18 mouse cellular contexts compared by ENCODE assay signal in the genomic region with DNA sequence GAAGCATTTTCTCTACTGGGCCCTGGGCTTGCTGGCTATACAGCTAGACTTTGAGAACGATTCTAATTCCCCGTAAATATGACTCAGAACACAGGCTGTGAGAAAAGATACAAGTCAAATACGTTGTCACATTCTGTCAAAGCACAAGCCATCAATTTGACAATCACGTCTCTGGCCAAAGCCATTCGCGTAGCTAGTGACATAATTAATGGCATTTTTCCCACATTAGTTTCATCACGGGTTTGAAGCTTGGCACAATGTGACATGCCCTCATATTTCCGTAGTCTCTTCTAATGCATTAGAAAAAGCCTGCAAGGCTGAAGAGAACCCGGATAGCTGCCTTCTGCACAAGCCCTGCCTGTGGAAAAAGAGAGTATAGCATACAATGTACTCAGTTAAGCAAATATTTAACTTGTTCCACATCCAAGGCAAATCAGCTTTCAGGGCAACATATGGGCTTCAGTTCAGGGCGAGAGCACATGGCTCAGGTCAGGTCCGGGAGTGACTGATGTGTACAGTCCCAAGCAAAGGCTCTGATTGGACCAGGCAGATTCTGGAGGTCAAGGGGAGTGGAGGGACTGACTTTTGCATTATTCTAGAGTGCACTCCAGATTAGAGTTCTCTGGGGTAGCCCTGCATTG. TPM values are rescaled to one million over a fixed set of nuclear protein-coding genes. Genes with fewer than 3 reads are reported as not detected.
DNase-seq lines count a peak whose midpoint lies in the region; ATAC-seq and TF ChIP-seq lines count a peak whose summit lies in the region.
"Had no signal": no experiment of that assay in that cellular context is flagged by ENCODE, and none has a peak within 500 bp of the region (broad histone marks: within the 10 kb centered on the region; RNA-seq: fewer than 3 reads in every experiment).

No protein-coding gene starts in this region.

- no peak for TF ChIP-seq CTCF in lung, adult 2 months (IDR thresholded peaks at IDR 0.05; ENCODE audit: insufficient read depth, low read length)
- no peak for TF ChIP-seq CTCF in liver, embryonic 14.5 days (IDR thresholded peaks at IDR 0.05; ENCODE audit: low read depth)

- DNase-seq in embryonic facial prominence, embryonic 10.5 days (ENCODE audit: low spot score): no peak
- no peak for DNase-seq in lung, adult 2 months
- DNase-seq in liver, embryonic 14.5 days (ENCODE audit: low read depth in 3 of 3, low spot score in 3 of 3): peak; percentile 16 to 25 (median 17)
- peak; percentile 55 for DNase-seq in yolk sac, embryonic 10.5 days (ENCODE audit: low spot score)
- no peak for DNase-seq in midbrain, embryonic 10.5 days (ENCODE audit: low spot score)
- DNase-seq: adrenal gland, postnatal 10 days; cerebellum, adult 9-10 months; heart, postnatal 14 days; kidney, postnatal 4 days had no signal

- WGBS in embryonic facial prominence, embryonic 12.5 days: 58% methylated on average over 11 of the region's 11 CpGs
- WGBS in embryonic facial prominence, embryonic 10.5 days: 77% methylated on average over 11 of the region's 11 CpGs
- 27% methylated on average over 11 of the region's 11 CpGs for WGBS in lung, embryonic 16.5 days
- 36% methylated on average over 11 of the region's 11 CpGs for WGBS in lung, adult 2 months
- WGBS in liver, embryonic 14.5 days (ENCODE audit: insufficient replicate concordance): 50% methylated on average over 11 of the region's 11 CpGs
- 79% methylated on average over 11 of the region's 11 CpGs for WGBS in midbrain, embryonic 10.5 days

- H3K27me3 ChIP-seq in embryonic facial prominence, embryonic 12.5 days: peaks cover 35% of the 10 kb centered on the region
- peaks cover 97% of the 10 kb centered on the region for H3K27me3 ChIP-seq in embryonic facial prominence, embryonic 10.5 days (replicated peaks; ENCODE audit: low read depth, poor library complexity, severe bottlenecking)
- H3K27me3 ChIP-seq in lung, embryonic 16.5 days (ENCODE audit: control insufficient read depth, insufficient read depth, low read depth, low read length): peaks cover 11% of the 10 kb centered on the region
- peaks cover 6% of the 10 kb centered on the region for H3K27me3 ChIP-seq in liver, embryonic 14.5 days (ENCODE audit: control insufficient read depth, insufficient read depth, low read length)
- peaks cover 100% of the 10 kb centered on the region for H3K27me3 ChIP-seq in midbrain, embryonic 10.5 days (ENCODE audit: low read depth, poor library complexity, severe bottlenecking)

- H3K9me3 ChIP-seq in embryonic facial prominence, embryonic 12.5 days: no peaks in the 10 kb centered on the region
- H3K9me3 ChIP-seq in embryonic facial prominence, embryonic 10.5 days: no peaks in the 10 kb centered on the region
- H3K9me3 ChIP-seq in lung, embryonic 16.5 days (ENCODE audit: control insufficient read depth, low read length): no peaks in the 10 kb centered on the region
- no peaks in the 10 kb centered on the region for H3K9me3 ChIP-seq in liver, embryonic 14.5 days (ENCODE audit: control insufficient read depth, low read length)
- H3K9me3 ChIP-seq in midbrain, embryonic 10.5 days (replicated peaks): no peaks in the 10 kb centered on the region
- H3K9me3 ChIP-seq: forebrain, embryonic 10.5 days; limb, embryonic 12.5 days had no signal

- no peak overlapping the region for H3K4me3 ChIP-seq in embryonic facial prominence, embryonic 12.5 days
- no peak overlapping the region for H3K4me3 ChIP-seq in embryonic facial prominence, embryonic 10.5 days
- no peak overlapping the region for H3K4me3 ChIP-seq in lung, embryonic 16.5 days (ENCODE audit: low read length)
- no peak overlapping the region for H3K4me3 ChIP-seq in lung, adult 2 months (replicated peaks; ENCODE audit: extremely low read depth, low read depth, low read length)
- no peak overlapping the region for H3K4me3 ChIP-seq in liver, embryonic 14.5 days (ENCODE audit: insufficient read depth in 1 of 2, low read depth in 2 of 2, low read length in 2 of 2)
- no peak overlapping the region for H3K4me3 ChIP-seq in midbrain, embryonic 10.5 days
- H3K4me3 ChIP-seq: forebrain, embryonic 10.5 days; limb, embryonic 12.5 days had no signal

- no peak for TF ChIP-seq POLR2A in lung, adult 2 months (IDR thresholded peaks at IDR 0.05; ENCODE audit: borderline replicate concordance, extremely low read depth, low read depth, low read length)

- no peak overlapping the region for H3K4me2 ChIP-seq in embryonic facial prominence, embryonic 12.5 days (replicated peaks)
- H3K4me2 ChIP-seq in lung, embryonic 16.5 days (ENCODE audit: low read depth, low read length): no peak overlapping the region
- H3K4me2 ChIP-seq in liver, embryonic 14.5 days (ENCODE audit: low read depth): no peak overlapping the region
- H3K4me2 ChIP-seq: limb, embryonic 12.5 days had no signal

- H3K4me1 ChIP-seq in embryonic facial prominence, embryonic 12.5 days: peaks cover 23% of the 10 kb centered on the region
- H3K4me1 ChIP-seq in embryonic facial prominence, embryonic 10.5 days: peaks cover 29% of the 10 kb centered on the region
- peaks cover 7% of the 10 kb centered on the region; the same call in 1 of the 2 replicates for H3K4me1 ChIP-seq in lung, embryonic 16.5 days (replicated peaks; ENCODE audit: control insufficient read depth, insufficient read depth, low read length)
- no peaks in the 10 kb centered on the region for H3K4me1 ChIP-seq in lung, adult 2 months (ENCODE audit: control insufficient read depth, insufficient read depth, low read length)
- peaks cover 0 to 3% of the 10 kb centered on the region in 2 experiments; a peak in 1 of 4 replicates for H3K4me1 ChIP-seq in liver, embryonic 14.5 days (replicated peaks; ENCODE audit: control insufficient read depth in 2 of 2, insufficient read depth in 2 of 2, low read length in 1 of 2)
- H3K4me1 ChIP-seq in midbrain, embryonic 10.5 days: peaks cover 14% of the 10 kb centered on the region

- ATAC-seq in embryonic facial prominence, embryonic 12.5 days (ENCODE audit: insufficient number of reproducible peaks, insufficient read depth, low FRiP score, low TSS enrichment): no peak
- peak; percentile 90 for ATAC-seq in lung, embryonic 16.5 days (ENCODE audit: low read depth)
- ATAC-seq in liver, embryonic 14.5 days (ENCODE audit: insufficient read depth): peak; percentile 62; the same call in 1 of the 2 replicates
- no peak for ATAC-seq in megakaryocyte progenitor cell, adult 5-6 weeks (replicated peaks; ENCODE audit: poor library complexity)
- ATAC-seq: hindbrain, embryonic 16.5 days had no signal

- peak overlapping the region; percentile 33; the same call in 1 of the 2 replicates for H3K27ac ChIP-seq in embryonic facial prominence, embryonic 12.5 days
- no peak overlapping the region for H3K27ac ChIP-seq in embryonic facial prominence, embryonic 10.5 days (replicated peaks)
- no peak overlapping the region for H3K27ac ChIP-seq in lung, embryonic 16.5 days (ENCODE audit: low read length)
- H3K27ac ChIP-seq in liver, embryonic 14.5 days: no peak overlapping the region
- H3K27ac ChIP-seq in midbrain, embryonic 10.5 days (replicated peaks): no peak overlapping the region
- H3K27ac ChIP-seq: forebrain, embryonic 10.5 days; limb, embryonic 12.5 days had no signal

- H3K36me3 ChIP-seq in embryonic facial prominence, embryonic 12.5 days: no peaks in the 10 kb centered on the region
- H3K36me3 ChIP-seq in embryonic facial prominence, embryonic 10.5 days (replicated peaks): no peaks in the 10 kb centered on the region
- no peaks in the 10 kb centered on the region for H3K36me3 ChIP-seq in lung, embryonic 16.5 days (ENCODE audit: control insufficient read depth, insufficient read depth, low read length)
- no peaks in the 10 kb centered on the region for H3K36me3 ChIP-seq in liver, embryonic 14.5 days (replicated peaks; ENCODE audit: control insufficient read depth, insufficient read depth, low read depth)
- H3K36me3 ChIP-seq in midbrain, embryonic 10.5 days: no peaks in the 10 kb centered on the region
- H3K36me3 ChIP-seq: forebrain, embryonic 10.5 days; limb, embryonic 12.5 days had no signal

- TF ChIP-seq EP300 in liver, embryonic 14.5 days (IDR thresholded peaks at IDR 0.05; ENCODE audit: low read depth): no peak

- no peak overlapping the region for H3K9ac ChIP-seq in embryonic facial prominence, embryonic 12.5 days
- no peak overlapping the region for H3K9ac ChIP-seq in lung, embryonic 16.5 days (ENCODE audit: low read length)
- no peak overlapping the region for H3K9ac ChIP-seq in liver, embryonic 14.5 days (replicated peaks)
- H3K9ac ChIP-seq: limb, embryonic 12.5 days had no signal

RNA-seq across cellular contexts. Expression of a gene that starts 58.7 kb away (rescaled TPM):
- polyA plus RNA-seq in embryonic facial prominence, embryonic 12.5 days (2016; fragmentation: Nextera tagmentation; extraction: Ambion mirVana): not detected in 2 replicates
- not detected in 2 replicates for polyA plus RNA-seq in embryonic facial prominence, embryonic 10.5 days (2016; fragmentation: Nextera tagmentation; extraction: Ambion mirVana)
- not detected in 2 replicates for polyA plus RNA-seq in lung, embryonic 16.5 days (2015; fragmentation: Nextera tagmentation; extraction: Ambion mirVana)
- polyA plus RNA-seq in lung, adult 2 months (2012; rRNA removed): not detected in 2 replicates
- not detected in 2 replicates for polyA plus RNA-seq in liver, embryonic 14.5 days (2012; rRNA removed)
- polyA plus RNA-seq in liver, embryonic 14.5 days (2014; fragmentation: Nextera tagmentation; extraction: Ambion mirVana): not detected in 2 replicates
- not detected in 2 replicates for total RNA-seq in megakaryocyte progenitor cell, adult 5-6 weeks (2015)
- not detected in 2 replicates for total RNA-seq in megakaryocyte progenitor cell, adult 5-6 weeks (2017)
- polyA plus RNA-seq in midbrain, embryonic 10.5 days (2016; fragmentation: Nextera tagmentation; extraction: Ambion mirVana): 0.05 TPM in 1 of 2 replicates, not detected in the other
- total RNA-seq: adrenal gland, postnatal 10 days; gastrocnemius, adult 18-20 months; heart, adult 8-10 months; heart, postnatal 14 days; neutrophil, adult 5-6 weeks had no signal
- polyA plus RNA-seq: forebrain, embryonic 10.5 days; limb, embryonic 12.5 days had no signal

Comparison
In these comparisons a context has a peak if more than half of its experiments do, and no peak if none do; other contexts are left out.
1. ATAC-seq: peak in lung, embryonic 16.5 days (single experiment) and liver, embryonic 14.5 days (single experiment); none in embryonic facial prominence, embryonic 12.5 days (single experiment) and megakaryocyte progenitor cell, adult 5-6 weeks (single experiment).
2. DNase-seq: peak in liver, embryonic 14.5 days (3 of 3) and yolk sac, embryonic 10.5 days (single experiment); none in embryonic facial prominence, embryonic 10.5 days (single experiment), lung, adult 2 months (single experiment) and midbrain, embryonic 10.5 days (single experiment).